Mouse (Mus musculus) CH12.LX (cell line): Measurements from ENCODE around the gene Cyfip2. TPM values are rescaled to one million over a fixed set of nuclear protein-coding genes. Genes with fewer than 3 reads are reported as not detected.

Source experiments
- DNase-seq: peaks from one replicate; pipeline ENCODE4 v3.0.0-alpha.2; 2013; ENCODE audit errors: extremely low read depth
- H3K27ac ChIP-seq: 2 replicates; pipeline ENCODE4 v1.5.1; 2012; ENCODE audit warnings: low read depth, mild to moderate bottlenecking, control low read depth, moderate library complexity; ENCODE audit not compliant: insufficient read depth
- H3K27me3 ChIP-seq: replicated peaks from 2 replicates; pipeline ENCODE3; 2012; ENCODE audit warnings: inconsistent platforms
- H3K36me3 ChIP-seq, 2 experiments: replicated peaks in 1 of 2; 2 replicates each; pipeline versions ENCODE3 to v1.6.1; 2012; ENCODE audit warnings: inconsistent platforms in 1 of 2, low read length in 1 of 2, mild to moderate bottlenecking in 1 of 2, mixed read lengths in 1 of 2, moderate library complexity in 1 of 2; ENCODE audit not compliant: control insufficient read depth in 1 of 2, insufficient read depth in 1 of 2
- H3K4me1 ChIP-seq, 2 experiments: 2 replicates each; pipeline ENCODE4 v1.6.1; 2012; ENCODE audit warnings: inconsistent platforms in 1 of 2, moderate library complexity in 1 of 2; ENCODE audit not compliant: insufficient read depth in 2 of 2, control insufficient read depth in 1 of 2
- H3K4me2 ChIP-seq: 2 replicates; pipeline ENCODE4 v1.6.1; 2012; ENCODE audit warnings: low read depth, mild to moderate bottlenecking, control low read depth; ENCODE audit not compliant: poor library complexity, insufficient read depth, severe bottlenecking
- H3K4me3 ChIP-seq, 3 experiments: fragments of 150-350 bp in 1 of 3; sonication (generic) in 1 of 3; replicated peaks in 1 of 3; 2 replicates each; pipeline versions ENCODE3 to v1.5.1; 2011 to 2012; ENCODE audit warnings: low read depth in 2 of 3, low read length in 2 of 3, mild to moderate bottlenecking in 2 of 3, moderate library complexity in 2 of 3, control low read depth in 1 of 3, improper control_type of control experiment in 1 of 3, inconsistent platforms in 1 of 3, mixed read lengths in 1 of 3; ENCODE audit not compliant: poor library complexity in 1 of 3
- H3K79me2 ChIP-seq: replicated peaks from 2 replicates; pipeline ENCODE4 v1.6.1; 2012; ENCODE audit warnings: mild to moderate bottlenecking, moderate library complexity; ENCODE audit not compliant: control insufficient read depth, poor library complexity, insufficient read depth, severe bottlenecking; ENCODE audit errors: extremely low read depth
- H3K9ac ChIP-seq: 2 replicates; pipeline ENCODE4 v1.6.1; 2012; ENCODE audit warnings: low read depth, mild to moderate bottlenecking, control low read depth, moderate library complexity; ENCODE audit not compliant: insufficient read depth
- H3K9me3 ChIP-seq: replicated peaks from 2 replicates; pipeline ENCODE3; 2012; ENCODE audit warnings: low read length, inconsistent platforms, mixed read lengths
- BHLHE40 ChIP-seq: IDR thresholded peaks from 2 replicates; pipeline ENCODE4 v1.6.1; 2011; ENCODE audit warnings: mild to moderate bottlenecking, low read depth, low read length, improper control_type of control experiment
- CHD1 ChIP-seq: IDR thresholded peaks from 2 replicates; pipeline ENCODE4 v1.6.1; 2012; ENCODE audit warnings: low read depth, low read length, improper control_type of control experiment, inconsistent platforms
- CHD2 ChIP-seq: IDR thresholded peaks from 2 replicates; pipeline ENCODE4 v1.6.1; 2011; ENCODE audit warnings: low read length, improper control_type of control experiment
- CTCF ChIP-seq, 2 experiments: IDR thresholded peaks in 1 of 2; conservative IDR thresholded peaks in 1 of 2; 2 replicates each; pipeline ENCODE4 v1.5.1; 2011 to 2012; ENCODE audit warnings: low read depth in 2 of 2, low read length in 2 of 2, improper control_type of control experiment in 1 of 2, inconsistent platforms in 1 of 2, mild to moderate bottlenecking in 1 of 2, moderate library complexity in 1 of 2
- E2F4 ChIP-seq: IDR thresholded peaks from 2 replicates; pipeline ENCODE4 v1.6.1; 2011; ENCODE audit warnings: low read depth, low read length, improper control_type of control experiment; ENCODE audit not compliant: insufficient replicate concordance
- ELF1 ChIP-seq: IDR thresholded peaks from 2 replicates; pipeline ENCODE4 v1.6.1; 2014; ENCODE audit warnings: low read depth, mild to moderate bottlenecking, inconsistent platforms, low read length, improper control_type of control experiment
- EP300 ChIP-seq: IDR thresholded peaks from 2 replicates; pipeline ENCODE4 v1.6.1; 2011; ENCODE audit warnings: low read length, improper control_type of control experiment
- ETS1 ChIP-seq: conservative IDR thresholded peaks from 2 replicates; pipeline ENCODE4 v1.6.1; 2012; ENCODE audit warnings: low read depth, mild to moderate bottlenecking, inconsistent platforms, low read length, improper control_type of control experiment, moderate library complexity
- GABPA ChIP-seq: IDR thresholded peaks from 2 replicates; pipeline ENCODE4 v1.6.1; 2012; ENCODE audit warnings: low read depth, low read length, improper control_type of control experiment, inconsistent platforms; ENCODE audit not compliant: insufficient replicate concordance
- IRF4 ChIP-seq: IDR thresholded peaks from 2 replicates; pipeline ENCODE4 v1.6.1; 2014; ENCODE audit warnings: low read depth, mild to moderate bottlenecking, inconsistent platforms, low read length, improper control_type of control experiment
- JUN ChIP-seq: IDR thresholded peaks from 2 replicates; pipeline ENCODE4 v1.6.1; 2011; ENCODE audit warnings: low read depth, mild to moderate bottlenecking, low read length, improper control_type of control experiment, moderate library complexity; ENCODE audit not compliant: insufficient read depth
- JUND ChIP-seq: conservative IDR thresholded peaks from 2 replicates; pipeline ENCODE4 v1.6.1; 2011; ENCODE audit warnings: low read depth, low read length, improper control_type of control experiment
- KAT2A ChIP-seq: IDR thresholded peaks from 2 replicates; pipeline ENCODE4 v1.6.1; 2012; ENCODE audit warnings: low read length, improper control_type of control experiment, inconsistent platforms; ENCODE audit not compliant: insufficient replicate concordance
- MAFK ChIP-seq: IDR thresholded peaks from 2 replicates; pipeline ENCODE4 v1.6.1; 2011; ENCODE audit warnings: low read length, improper control_type of control experiment; ENCODE audit not compliant: insufficient replicate concordance
- MAX ChIP-seq: IDR thresholded peaks from 2 replicates; pipeline ENCODE4 v1.6.1; 2011; ENCODE audit warnings: low read length, improper control_type of control experiment
- MAZ ChIP-seq: IDR thresholded peaks from 2 replicates; pipeline ENCODE4 v1.6.1; 2012; ENCODE audit warnings: low read depth, mild to moderate bottlenecking, inconsistent platforms, low read length, improper control_type of control experiment, moderate library complexity
- MEF2A ChIP-seq: IDR thresholded peaks from 2 replicates; pipeline ENCODE4 v1.6.1; 2014; ENCODE audit warnings: low read depth, mild to moderate bottlenecking, inconsistent platforms, low read length, improper control_type of control experiment, borderline replicate concordance
- MXI1 ChIP-seq: IDR thresholded peaks from 2 replicates; pipeline ENCODE4 v1.6.1; 2011; ENCODE audit warnings: mild to moderate bottlenecking, low read depth, low read length, improper control_type of control experiment
- MYC ChIP-seq: IDR thresholded peaks from 2 replicates; pipeline ENCODE4 v1.6.1; 2011; ENCODE audit warnings: low read depth, mild to moderate bottlenecking, improper control_type of control experiment, low read length
- NELFE ChIP-seq: IDR thresholded peaks from 2 replicates; pipeline ENCODE4 v1.6.1; 2011; ENCODE audit warnings: low read depth, low read length, improper control_type of control experiment
- NRF1 ChIP-seq: IDR thresholded peaks from 2 replicates; pipeline ENCODE4 v1.6.1; 2014; ENCODE audit warnings: low read depth, mild to moderate bottlenecking, inconsistent platforms, low read length, improper control_type of control experiment, moderate library complexity
- PAX5 ChIP-seq: IDR thresholded peaks from 2 replicates; pipeline ENCODE4 v1.6.1; 2012; ENCODE audit warnings: low read length, inconsistent platforms, mixed read lengths
- POLR2AphosphoS2 ChIP-seq: IDR thresholded peaks from 2 replicates; pipeline ENCODE4 v1.6.1; 2011; ENCODE audit warnings: low read depth, low read length, improper control_type of control experiment
- RAD21 ChIP-seq: IDR thresholded peaks from 2 replicates; pipeline ENCODE4 v1.6.1; 2011; ENCODE audit warnings: low read depth, mild to moderate bottlenecking, low read length, improper control_type of control experiment, moderate library complexity
- SIN3A ChIP-seq: IDR thresholded peaks from 2 replicates; pipeline ENCODE4 v1.6.1; 2012; ENCODE audit warnings: low read length, improper control_type of control experiment, inconsistent platforms
- SMC3 ChIP-seq: IDR thresholded peaks from 2 replicates; pipeline ENCODE4 v1.6.1; 2011; ENCODE audit warnings: low read depth, low read length, improper control_type of control experiment
- TBP ChIP-seq: conservative IDR thresholded peaks from 2 replicates; pipeline ENCODE4 v1.6.1; 2011; ENCODE audit warnings: low read depth, low read length, improper control_type of control experiment
- TCF12 ChIP-seq: IDR thresholded peaks from 2 replicates; pipeline ENCODE4 v1.6.1; 2014; ENCODE audit warnings: low read depth, mild to moderate bottlenecking, inconsistent platforms, low read length, improper control_type of control experiment
- UBTF ChIP-seq: IDR thresholded peaks from 2 replicates; pipeline ENCODE4 v1.6.1; 2012; ENCODE audit warnings: low read depth, mild to moderate bottlenecking, inconsistent platforms, low read length, improper control_type of control experiment, moderate library complexity
- USF1 ChIP-seq: IDR thresholded peaks from 2 replicates; pipeline ENCODE4 v1.6.1; 2014; ENCODE audit warnings: low read depth, mild to moderate bottlenecking, inconsistent platforms, low read length, improper control_type of control experiment
- USF2 ChIP-seq: conservative IDR thresholded peaks from 2 replicates; pipeline ENCODE4 v1.6.1; 2011; ENCODE audit warnings: low read depth, low read length, improper control_type of control experiment
- ZMIZ1 ChIP-seq: IDR thresholded peaks from 2 replicates; pipeline ENCODE4 v1.6.1; 2012; ENCODE audit warnings: low read depth, mild to moderate bottlenecking, inconsistent platforms, low read length, improper control_type of control experiment
- ZNF384 ChIP-seq: IDR thresholded peaks from 2 replicates; pipeline ENCODE4 v1.6.1; 2012; ENCODE audit warnings: low read depth, low read length, improper control_type of control experiment, inconsistent platforms
- dilution Hi-C: fragments of 300-500 bp; cut with MboI; formaldehyde crosslinking; loops from 2 replicates; pipeline ENCODE4 v1.14.3; 2020; ENCODE audit warnings: low sequenced_read_pairs; ENCODE audit not compliant: extremely low pct_unique_long_range_greater_than_20kb, extremely low pct_ligation_motif_present
- in situ Hi-C: fragments of 300-500 bp; cut with MboI; formaldehyde crosslinking; loops from 3 replicates; pipeline ENCODE4 v1.14.3; 2019; ENCODE audit warnings: low sequenced_read_pairs, low pct_ligation_motif_present, low pct_unique_long_range_greater_than_20kb, mixed read lengths
- polyA plus RNA-seq: library from polyadenylated mRNA; unstranded; fragments of >175 nt; gene quantifications from 2 replicates; pipeline ENCODE4 v1.2.1, GENCODE M21; 2012; ENCODE audit warnings: low read depth; ENCODE audit not compliant: insufficient read length
- total RNA-seq, 2 experiments: library from RNA; depleted of rRNA; stranded (reverse); fragments of 300-350 nt in 1 of 2; fragments of >200 nt in 1 of 2; gene quantifications; 2 replicates each; pipeline ENCODE4 v1.2.3; 2012 to 2014

Cyfip2 gene
- total and polyA plus RNA-seq, 3 experiments: 40.7 to 194 (median 97.6) TPM

DNA sequence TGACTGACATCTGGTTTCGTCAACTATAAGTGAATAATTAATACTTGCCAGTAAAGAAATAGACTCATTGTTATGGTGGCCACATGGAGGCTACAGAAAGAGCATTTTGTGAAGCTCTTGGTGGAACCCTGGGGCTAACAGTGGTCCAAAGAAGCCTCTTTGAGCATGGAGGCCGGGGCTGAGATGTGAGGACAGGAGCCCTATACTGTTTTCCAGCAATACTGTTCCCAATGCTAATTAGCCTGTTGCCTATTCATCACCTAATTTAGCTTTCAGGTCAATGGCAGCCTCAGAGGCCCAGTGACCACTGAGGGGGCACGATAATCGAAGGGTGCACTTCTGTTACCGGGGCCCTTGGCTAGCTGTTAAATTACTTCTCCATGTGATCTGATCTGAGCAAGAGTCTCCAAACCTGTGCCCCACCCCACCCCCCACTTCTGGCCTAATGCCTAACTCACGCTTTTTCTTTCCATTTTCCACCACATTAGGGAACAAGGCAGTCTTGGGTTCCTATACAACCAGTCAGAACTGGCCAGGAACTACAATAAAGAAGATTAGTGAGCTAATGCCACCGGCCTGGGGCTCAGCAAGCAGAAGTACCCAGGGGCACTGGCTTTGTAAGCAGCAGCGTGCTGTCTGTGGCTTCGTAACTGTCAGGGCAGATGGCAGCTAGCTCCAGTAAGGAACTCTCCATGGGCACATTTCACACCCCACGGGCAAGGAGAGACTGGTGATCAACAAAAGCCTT lies 2.7 kb downstream of the Cyfip2 start (continued):
- no peak for TF ChIP-seq USF2
- TF ChIP-seq CHD2: peak; percentile 67; the same call in 1 of the 2 replicates
- no peak; the same call in 1 of the 2 replicates for TF ChIP-seq SMC3
- TF ChIP-seq ELF1: no peak

DNA sequence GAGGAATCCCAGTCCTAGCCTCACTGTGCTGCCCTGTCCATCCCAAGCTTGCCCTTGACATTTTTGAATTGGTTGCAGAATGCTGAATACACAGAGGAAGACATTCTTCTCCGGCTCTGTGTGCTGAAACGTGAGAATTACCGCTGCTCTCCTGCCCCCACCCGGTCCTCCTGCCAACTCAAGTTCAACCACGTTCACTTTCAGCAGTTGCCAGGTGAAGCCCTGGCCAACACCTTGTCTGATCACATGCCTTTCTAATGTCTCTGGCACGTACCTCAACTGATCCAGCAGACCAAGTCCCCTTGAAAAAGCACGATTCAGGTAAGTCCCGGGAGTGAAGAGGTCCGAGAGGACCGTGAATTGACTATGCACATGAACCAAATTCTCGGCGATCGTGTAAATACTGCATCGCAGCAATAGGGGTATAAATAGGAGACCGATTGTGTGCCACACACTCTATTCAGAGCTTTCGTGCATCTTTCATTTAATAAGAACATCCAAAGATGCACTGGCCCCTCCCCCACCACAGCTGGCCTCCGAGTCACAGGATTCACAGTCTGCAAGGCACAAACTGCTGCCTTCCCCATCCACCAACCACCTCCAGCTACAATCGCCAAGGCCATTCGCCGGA lies 3.4 kb downstream of the Cyfip2 start:
- H3K4me1 ChIP-seq: peaks cover 14 to 43% of the 10 kb centered on the region in 2 experiments
- H3K9ac ChIP-seq: peak overlapping the region; percentile 90
- H3K9me3 ChIP-seq: no peaks in the 10 kb centered on the region
- H3K27ac ChIP-seq: peak overlapping the region; percentile 97
- peak overlapping the region; percentile 85 for H3K4me2 ChIP-seq
- in situ Hi-C loops (loop anchor here (5.0 kb wide), 2 partner anchors 38 to 128 kb away; partner anchors contain the start of gene Med7), dilution Hi-C loops (no loop called here)
- H3K4me3 ChIP-seq: peak overlapping the region; percentile 89 to 96 (median 94)
- H3K36me3 ChIP-seq: peaks cover 3 to 18% of the 10 kb centered on the region in 2 experiments
- peaks cover 67% of the 10 kb centered on the region for H3K79me2 ChIP-seq
- no peaks in the 10 kb centered on the region for H3K27me3 ChIP-seq
- DNase-seq: peak; percentile 78
- TF ChIP-seq CHD2 (peak; percentile 87), SMC3 (peak; percentile 50), BHLHE40 (peak; percentile 89), CHD1 (peak; percentile 89; the same call in 1 of the 2 replicates), ETS1 (peak; percentile 41), POLR2AphosphoS2 (no peak), ZMIZ1 (peak; percentile 58; the same call in 1 of the 2 replicates), JUN (no peak), MAX (peak; percentile 77), JUND (0 out of 2 replicates have a peak, but pooled peaks have one; percentile 13), ZNF384 (no peak), UBTF (peak; percentile 72; the same call in 1 of the 2 replicates), MYC (peak; percentile 54; the same call in 1 of the 2 replicates), RAD21 (peak; percentile 37), MAZ (peak; percentile 85), MXI1 (peak; percentile 83), NELFE (peak; percentile 54), PAX5 (no peak), E2F4 (no peak), MEF2A (no peak; the same call in none of the 2 replicates), MAFK (0 out of 2 replicates have a peak, but pooled peaks have one; percentile 34), KAT2A (0 out of 2 replicates have a peak, but pooled peaks have one; percentile 39), EP300 (peak; percentile 52; the same call in 1 of the 2 replicates), USF1 (no peak), GABPA (no peak), SIN3A (peak; percentile 94), IRF4 (peak; percentile 47), CTCF (conservative IDR thresholded peaks at IDR 0.05 in 1 of 2, IDR thresholded peaks at IDR 0.05 in 1 of 2; ENCODE audit: low read depth in 2 of 2, low read length in 2 of 2) (peak in 1 of 2 experiments; percentile 47; a peak in 2 of 4 replicates), NRF1 (0 out of 2 replicates have a peak, but pooled peaks have one; percentile 17), TBP (peak; percentile 61; the same call in 1 of the 2 replicates), ELF1 (peak; percentile 41), TCF12 (peak; percentile 77)
